Comparison of ENCODE assay signal across 15 mouse cellular contexts in the genomic region with DNA sequence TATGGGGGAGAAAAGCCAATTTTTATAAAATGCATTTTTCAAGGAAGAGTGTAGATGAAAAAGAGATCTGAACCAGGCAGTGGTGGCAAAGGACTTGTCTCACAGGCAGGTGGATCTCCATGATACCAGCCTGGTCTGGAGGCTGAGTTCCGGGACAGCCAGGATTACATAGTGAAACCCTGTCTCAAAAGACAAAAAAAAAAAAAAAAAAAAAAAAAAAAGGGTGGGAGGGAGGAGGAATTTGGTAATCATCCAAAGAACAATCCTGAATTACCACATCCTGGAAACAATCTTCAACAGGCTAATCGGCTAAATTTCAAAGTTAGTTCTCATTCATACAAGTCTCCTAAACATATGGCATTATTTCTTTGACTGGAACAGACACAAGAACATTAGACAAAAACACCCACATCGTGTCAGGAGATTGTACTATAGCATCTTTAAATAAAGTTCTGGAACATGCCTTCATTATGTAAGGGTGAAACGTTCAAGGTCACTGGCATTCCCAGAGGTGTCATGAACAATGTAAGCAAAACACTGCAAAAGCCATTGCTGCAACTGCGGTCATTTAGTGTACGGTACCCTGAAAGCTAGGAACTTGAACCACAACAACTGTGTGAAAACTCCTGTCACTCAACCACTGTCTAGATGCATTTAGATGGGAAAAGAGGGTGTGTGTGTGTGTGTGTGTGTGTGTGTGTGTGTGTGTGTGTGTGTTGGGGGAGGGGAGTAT.
DNase-seq lines count a peak whose midpoint lies in the region; ATAC-seq and TF ChIP-seq lines count a peak whose summit lies in the region.
"Had no signal": no experiment of that assay in that cellular context is flagged by ENCODE, and none has a peak within 500 bp of the region (broad histone marks: within the 10 kb centered on the region; RNA-seq: fewer than 3 reads in every experiment).

No protein-coding gene starts in this region.

- TF ChIP-seq POLR2A in MEL (IDR thresholded peaks at IDR 0.05; ENCODE audit: control insufficient read depth in 1 of 2, insufficient read depth in 1 of 2, low read depth in 1 of 2, low read length in 2 of 2, poor library complexity in 1 of 2) (no peak), myocyte (IDR thresholded peaks at IDR 0.05; ENCODE audit: insufficient read length, low read depth) (no peak)

- TF ChIP-seq RAD21 in MEL (IDR thresholded peaks at IDR 0.05; ENCODE audit: low read depth, low read length) = no peak

- peaks cover 26% of the 10 kb centered on the region for H3K36me3 ChIP-seq in heart, embryonic 12.5 days
- peaks cover 3% of the 10 kb centered on the region; the same call in 1 of the 2 replicates for H3K36me3 ChIP-seq in liver, embryonic 16.5 days (ENCODE audit: control insufficient read depth, insufficient read depth)
- 0 out of 2 replicates have a peak, but pooled peaks cover 3% of the 10 kb centered on the region for H3K36me3 ChIP-seq in liver, embryonic 11.5 days (ENCODE audit: control insufficient read depth, insufficient read depth, low read length)
- H3K36me3 ChIP-seq in MEL (ENCODE audit: control insufficient read depth in 1 of 2, insufficient read depth in 2 of 2, low read length in 2 of 2) (peaks cover 0 to 19% of the 10 kb centered on the region in 2 experiments; a peak in 2 of 4 replicates), myocyte (ENCODE audit: control insufficient read depth, insufficient read depth) (peaks cover 12% of the 10 kb centered on the region)

- no peaks in the 10 kb centered on the region for H3K27me3 ChIP-seq in heart, embryonic 12.5 days (replicated peaks)
- no peaks in the 10 kb centered on the region for H3K27me3 ChIP-seq in liver, embryonic 16.5 days (ENCODE audit: control insufficient read depth, insufficient read depth, low read depth, low read length)
- no peaks in the 10 kb centered on the region for H3K27me3 ChIP-seq in liver, embryonic 11.5 days (replicated peaks; ENCODE audit: control insufficient read depth, insufficient read depth, low read length)
- H3K27me3 ChIP-seq in MEL (ENCODE audit: control insufficient read depth in 1 of 2, insufficient read depth in 2 of 2, low read length in 2 of 2) = no peaks in the 10 kb centered on the region
- no peaks in the 10 kb centered on the region for H3K27me3 ChIP-seq in myocyte (ENCODE audit: control insufficient read depth, insufficient read depth, insufficient read length)

- no peak for DNase-seq in heart, postnatal 36 days
- no peak for DNase-seq in liver, embryonic 11.5 days (ENCODE audit: low spot score)
- DNase-seq in MEL (ENCODE audit: low read depth, low spot score) = no peak
- DNase-seq in right cerebral cortex, adult 2 months (ENCODE audit: low spot score in 2 of 2) = no peak
- DNase-seq: cerebellum, adult 18-20 months; kidney, postnatal 36 days; right cerebral cortex, postnatal 25 days; thymus, postnatal 14 days had no signal

- H3K27ac ChIP-seq in heart, embryonic 12.5 days (ENCODE audit: poor library complexity, severe bottlenecking) = peak overlapping the region; percentile 32; the same call in 1 of the 2 replicates
- H3K27ac ChIP-seq in liver, embryonic 16.5 days (ENCODE audit: low read length) = no peak overlapping the region
- H3K27ac ChIP-seq in liver, embryonic 11.5 days (ENCODE audit: low read depth, low read length) = no peak overlapping the region
- no peak overlapping the region for H3K27ac ChIP-seq in MEL (ENCODE audit: control insufficient read depth, low read depth, low read length)
- H3K27ac ChIP-seq: forebrain, embryonic 10.5 days; heart, embryonic 10.5 days; liver, embryonic 14.5 days had no signal

- WGBS in heart, embryonic 12.5 days = 46% methylated on average over 6 of the region's 6 CpGs
- WGBS in liver, embryonic 16.5 days (ENCODE audit: insufficient replicate concordance) = 67% methylated on average over 6 of the region's 6 CpGs
- 72% methylated on average over 6 of the region's 6 CpGs for WGBS in liver, embryonic 11.5 days

- H3K9ac ChIP-seq in heart, embryonic 12.5 days = no peak overlapping the region
- no peak overlapping the region for H3K9ac ChIP-seq in liver, embryonic 16.5 days (ENCODE audit: low read depth, low read length)
- no peak overlapping the region for H3K9ac ChIP-seq in liver, embryonic 11.5 days (ENCODE audit: low read depth, low read length)
- no peak overlapping the region for H3K9ac ChIP-seq in MEL (ENCODE audit: control insufficient read depth, low read depth, low read length, poor library complexity, severe bottlenecking)
- H3K9ac ChIP-seq: liver, embryonic 14.5 days had no signal

- H3ac ChIP-seq in myocyte (ENCODE audit: control insufficient read depth, insufficient read length) = no peak overlapping the region

- ATAC-seq in heart, embryonic 12.5 days (ENCODE audit: insufficient number of reproducible peaks, low FRiP score) = no peak
- peak; percentile 53 for ATAC-seq in liver, embryonic 16.5 days (ENCODE audit: low read depth)
- no peak for ATAC-seq in liver, embryonic 11.5 days (replicated peaks; ENCODE audit: low FRiP score)
- ATAC-seq: CD4-positive, CD25-positive, alpha-beta regulatory T cell, adult 4 months had no signal

- peaks cover 33% of the 10 kb centered on the region for H3K4me1 ChIP-seq in heart, embryonic 12.5 days (replicated peaks)
- H3K4me1 ChIP-seq in liver, embryonic 16.5 days (ENCODE audit: control insufficient read depth, low read depth, low read length) = no peaks in the 10 kb centered on the region; the same call in 1 of the 2 replicates
- H3K4me1 ChIP-seq in liver, embryonic 11.5 days (replicated peaks; ENCODE audit: control insufficient read depth, insufficient read depth, low read length) = peaks cover 3% of the 10 kb centered on the region; the same call in 1 of the 2 replicates
- H3K4me1 ChIP-seq in MEL (ENCODE audit: control insufficient read depth in 1 of 2, insufficient read depth in 2 of 2, low read length in 2 of 2) = peaks cover 4 to 16% of the 10 kb centered on the region in 2 experiments
- H3K4me1 ChIP-seq: forebrain, embryonic 10.5 days had no signal

- no peak for TF ChIP-seq CTCF in MEL (IDR thresholded peaks at IDR 0.05 in 2 of 3, conservative IDR thresholded peaks at IDR 0.05 in 1 of 3; ENCODE audit: control insufficient read depth in 1 of 3, insufficient read depth in 1 of 3, low read depth in 2 of 3, low read length in 3 of 3, poor library complexity in 1 of 3, severe bottlenecking in 1 of 3)

- H3K9me3 ChIP-seq in heart, embryonic 12.5 days (replicated peaks) = no peaks in the 10 kb centered on the region
- H3K9me3 ChIP-seq in liver, embryonic 16.5 days (replicated peaks; ENCODE audit: control insufficient read depth, low read length) = no peaks in the 10 kb centered on the region
- H3K9me3 ChIP-seq in liver, embryonic 11.5 days (ENCODE audit: control insufficient read depth, low read length) = no peaks in the 10 kb centered on the region
- no peaks in the 10 kb centered on the region for H3K9me3 ChIP-seq in MEL (replicated peaks; ENCODE audit: insufficient read depth, low read length)
- H3K9me3 ChIP-seq: forebrain, embryonic 10.5 days; heart, embryonic 10.5 days had no signal

- no peak for TF ChIP-seq EP300 in MEL (IDR thresholded peaks at IDR 0.05; ENCODE audit: low read depth in 1 of 2, low read length in 2 of 2)

- H3K4me3 ChIP-seq in heart, embryonic 12.5 days = no peak overlapping the region
- no peak overlapping the region for H3K4me3 ChIP-seq in liver, embryonic 16.5 days (ENCODE audit: low read depth, low read length)
- H3K4me3 ChIP-seq in liver, embryonic 11.5 days (ENCODE audit: low read depth, low read length) = no peak overlapping the region
- H3K4me3 ChIP-seq in MEL (ENCODE audit: control insufficient read depth in 1 of 2, insufficient read depth in 1 of 2, low read depth in 2 of 2, low read length in 2 of 2) (no peak overlapping the region), myocyte (no peak overlapping the region)
- H3K4me3 ChIP-seq: forebrain, embryonic 10.5 days; heart, embryonic 10.5 days had no signal

- no peak overlapping the region for H3K4me2 ChIP-seq in heart, embryonic 12.5 days
- H3K4me2 ChIP-seq in liver, embryonic 16.5 days (ENCODE audit: low read depth, low read length) = no peak overlapping the region
- no peak overlapping the region for H3K4me2 ChIP-seq in liver, embryonic 11.5 days
- H3K4me2 ChIP-seq in myocyte (ENCODE audit: low read depth) = peak overlapping the region; percentile 5

- no peaks in the 10 kb centered on the region for H3K79me2 ChIP-seq in MEL (ENCODE audit: control insufficient read depth, insufficient read depth, low read length, poor library complexity)
- H3K79me2 ChIP-seq in myocyte (ENCODE audit: control insufficient read depth, insufficient read depth) = no peaks in the 10 kb centered on the region

- intact Hi-C loops in heart, postnatal 36 days (cut with DNase I) = loop anchor here (5.0 kb wide), 1 partner anchor 148 kb away; no protein-coding TSS in a partner anchor

TF ChIP-seq in MEL, 35 proteins besides CTCF, POLR2A, EP300 and RAD21:
- TF ChIP-seq BHLHE40 (IDR thresholded peaks at IDR 0.05; ENCODE audit: borderline replicate concordance, low read depth, low read length) (no peak), CHD1 (IDR thresholded peaks at IDR 0.05; ENCODE audit: low read depth, low read length) (no peak), ZNF384 (IDR thresholded peaks at IDR 0.05; ENCODE audit: low read depth, low read length) (0 out of 2 replicates have a peak, but pooled peaks have one; percentile 31)

TF ChIP-seq in myocyte, 11 proteins besides CTCF, POLR2A, EP300 and RAD21:
- no peak for TF ChIP-seq MYOD1 (IDR thresholded peaks at IDR 0.05; ENCODE audit: control insufficient read depth in 1 of 3, insufficient read length in 2 of 3, low read depth in 2 of 3)
- TF ChIP-seq REST (IDR thresholded peaks at IDR 0.05; ENCODE audit: insufficient read depth, insufficient read length) = no peak
- no peak for TF ChIP-seq TCF12 (IDR thresholded peaks at IDR 0.05; ENCODE audit: insufficient read depth, poor library complexity, severe bottlenecking)
- TF ChIP-seq TCF3 (IDR thresholded peaks at IDR 0.05; ENCODE audit: insufficient read length, low read depth) = no peak
- no peak for TF ChIP-seq MYOG (IDR thresholded peaks at IDR 0.05; ENCODE audit: control insufficient read depth in 1 of 3, insufficient read depth in 1 of 3, insufficient read length in 2 of 3, low read depth in 2 of 3)
- TF ChIP-seq MAX (IDR thresholded peaks at IDR 0.05; ENCODE audit: low read depth) = no peak
- no peak for TF ChIP-seq POLR2AphosphoS2 (IDR thresholded peaks at IDR 0.05; ENCODE audit: insufficient read length, low read depth)
- TF ChIP-seq SRF (IDR thresholded peaks at IDR 0.05; ENCODE audit: control insufficient read depth, insufficient read length, low read depth) = no peak
- no peak for TF ChIP-seq USF1 (IDR thresholded peaks at IDR 0.05; ENCODE audit: low read depth)
- TF ChIP-seq CEBPB (IDR thresholded peaks at IDR 0.05; ENCODE audit: insufficient read depth, poor library complexity, severe bottlenecking) = no peak
- TF ChIP-seq E2F4 (IDR thresholded peaks at IDR 0.05; ENCODE audit: insufficient read depth) = no peak
